Mouse (Mus musculus) embryonic facial prominence, embryonic 12.5 days (tissue): ENCODE measurements around the gene Fubp1. TPM values are rescaled to one million over a fixed set of nuclear protein-coding genes. Genes with fewer than 3 reads are reported as not detected.
"Not testable (repeated sequence)": the region's sequence is repeated elsewhere in the genome, so short reads cannot be mapped to it uniquely, and the experiment has no call there.

Experiments
- ATAC-seq: fragments of 200-750 bp; cut with Nextera tagmentation; 2 replicates; pipeline ENCODE4 v1.8.0; 2017; ENCODE audit not compliant: insufficient number of reproducible peaks, insufficient read depth, low FRiP score, low TSS enrichment
- H3K27ac ChIP-seq: fragments of 300-500 bp; sonication (generic); 2 replicates; pipeline ENCODE4 v1.5.1; 2016; ENCODE audit warnings: mild to moderate bottlenecking
- H3K27me3 ChIP-seq: fragments of 300-500 bp; sonication (generic); 2 replicates; pipeline ENCODE4 v1.6.1; 2016; ENCODE audit warnings: mild to moderate bottlenecking, moderate library complexity
- H3K36me3 ChIP-seq: fragments of 300-500 bp; sonication (generic); 2 replicates; pipeline ENCODE4 v1.6.1; 2016; ENCODE audit warnings: mild to moderate bottlenecking
- H3K4me1 ChIP-seq: fragments of 300-500 bp; sonication (generic); 2 replicates; pipeline ENCODE4 v1.6.1; 2016
- H3K4me2 ChIP-seq: fragments of 300-500 bp; sonication (generic); replicated peaks from 2 replicates; pipeline ENCODE4 v1.6.1; 2016; ENCODE audit warnings: mild to moderate bottlenecking, moderate library complexity
- H3K4me3 ChIP-seq: fragments of 300-500 bp; sonication (generic); 2 replicates; pipeline ENCODE4 v1.5.1; 2016; ENCODE audit warnings: mild to moderate bottlenecking
- H3K9ac ChIP-seq: fragments of 300-500 bp; sonication (generic); 2 replicates; pipeline ENCODE4 v1.6.1; 2016; ENCODE audit warnings: mild to moderate bottlenecking, moderate library complexity
- H3K9me3 ChIP-seq: fragments of 300-500 bp; sonication (generic); 2 replicates; pipeline ENCODE4 v1.6.1; 2016; ENCODE audit warnings: mild to moderate bottlenecking, moderate library complexity
- WGBS: fragments of 180-500 bp; shearing (Covaris S2); methylation state at CpG from one replicate; pipeline ENCODE4 v1.1.7; 2016; 5-methylcytosine and 5-hydroxymethylcytosine counted together
- polyA plus RNA-seq: library from polyadenylated mRNA; unstranded; fragments of >200 nt; fragmentation: Nextera tagmentation; extraction: Ambion mirVana; gene quantifications from 2 replicates; pipeline ENCODE4 v1.2.1, GENCODE M21; 2016

The Fubp1 gene
- polyA plus RNA-seq, 1 experiment from 2014 or later = 370 TPM

GRCm38 (mm10) chr3:152193635-152194097, 16.6 kb upstream of the Fubp1 start:
- Histone ChIP-seq H3K27me3 (no peaks in the 10 kb centered on the region), H3K4me1 (peaks cover 10% of the 10 kb centered on the region), H3K9me3 (no peaks in the 10 kb centered on the region), H3K9ac (peak overlapping the region; percentile 33), H3K27ac (peak overlapping the region; percentile 85), H3K4me2 (peak overlapping the region; percentile 49), H3K4me3 (peak overlapping the region; percentile 42), H3K36me3 (no peaks in the 10 kb centered on the region)
- under 1% methylated on average over 17 of the region's 17 CpGs for WGBS
- ATAC-seq = peak; percentile 95

GRCm38 (mm10) chr3:152197246-152197645, 13.0 kb upstream of the Fubp1 start:
- not testable (repeated sequence) for H3K27me3 ChIP-seq, H3K9me3 ChIP-seq, H3K27ac ChIP-seq, H3K9ac ChIP-seq, H3K4me2 ChIP-seq, H3K36me3 ChIP-seq, H3K4me1 ChIP-seq, ATAC-seq, H3K4me3 ChIP-seq
- WGBS = 32% methylated on average over 2 of the region's 2 CpGs

- 73% methylated on average over 3 of the region's 3 CpGs for WGBS
- Histone ChIP-seq H3K9me3 (no peaks in the 10 kb centered on the region), H3K4me1 (no peaks in the 10 kb centered on the region), H3K4me2 (no peak overlapping the region), H3K9ac (no peak overlapping the region), H3K27ac (no peak overlapping the region), H3K27me3 (no peaks in the 10 kb centered on the region), H3K36me3 (no peaks in the 10 kb centered on the region), H3K4me3 (no peak overlapping the region)
- no peak for ATAC-seq
Measured at GRCm38 (mm10) chr3:152199125-152199524, 11.1 kb upstream of the Fubp1 start.

GRCm38 (mm10) chr3:152201181-152201580, 9.0 kb upstream of the Fubp1 start:
- Histone ChIP-seq H3K4me2 (no peak overlapping the region), H3K27ac (no peak overlapping the region), H3K36me3 (no peaks in the 10 kb centered on the region), H3K4me1 (no peaks in the 10 kb centered on the region), H3K4me3 (no peak overlapping the region), H3K9me3 (no peaks in the 10 kb centered on the region), H3K27me3 (no peaks in the 10 kb centered on the region), H3K9ac (no peak overlapping the region)
- no peak for ATAC-seq
- WGBS = 85% methylated on average over 3 of the region's 3 CpGs

GRCm38 (mm10) chr3:152201651-152202050, 8.6 kb upstream of the Fubp1 start:
- Histone ChIP-seq H3K27me3 (no peaks in the 10 kb centered on the region), H3K9me3 (no peaks in the 10 kb centered on the region), H3K27ac (no peak overlapping the region), H3K4me2 (no peak overlapping the region), H3K4me1 (no peaks in the 10 kb centered on the region), H3K36me3 (no peaks in the 10 kb centered on the region), H3K9ac (no peak overlapping the region), H3K4me3 (no peak overlapping the region)
- 57% methylated on average over 2 of the region's 2 CpGs for WGBS
- ATAC-seq = no peak

GRCm38 (mm10) chr3:152202942-152203341, 7.3 kb upstream of the Fubp1 start:
- H3K9ac ChIP-seq = no peak overlapping the region
- H3K4me3 ChIP-seq = no peak overlapping the region
- H3K9me3 ChIP-seq = no peaks in the 10 kb centered on the region
- H3K27me3 ChIP-seq = no peaks in the 10 kb centered on the region
- H3K27ac ChIP-seq = no peak overlapping the region
- H3K4me2 ChIP-seq = no peak overlapping the region
- no peak for ATAC-seq
- no peaks in the 10 kb centered on the region for H3K36me3 ChIP-seq
- no peaks in the 10 kb centered on the region for H3K4me1 ChIP-seq

GRCm38 (mm10) chr3:152203411-152203810, 6.8 kb upstream of the Fubp1 start:
- ATAC-seq = no peak
- no peaks in the 10 kb centered on the region for H3K9me3 ChIP-seq
- no peaks in the 10 kb centered on the region for H3K4me1 ChIP-seq
- 88% methylated on average over 6 of the region's 6 CpGs for WGBS
- H3K9ac ChIP-seq = no peak overlapping the region
- no peaks in the 10 kb centered on the region for H3K27me3 ChIP-seq
- no peak overlapping the region for H3K4me2 ChIP-seq
- no peaks in the 10 kb centered on the region for H3K36me3 ChIP-seq
- no peak overlapping the region for H3K27ac ChIP-seq
- no peak overlapping the region for H3K4me3 ChIP-seq

GRCm38 (mm10) chr3:152203996-152204395, 6.2 kb upstream of the Fubp1 start:
- no peaks in the 10 kb centered on the region for H3K4me1 ChIP-seq
- no peak for ATAC-seq

GRCm38 (mm10) chr3:152204577-152204976, 5.6 kb upstream of the Fubp1 start:
- H3K4me2 ChIP-seq = no peak overlapping the region
- H3K36me3 ChIP-seq = no peaks in the 10 kb centered on the region
- H3K9ac ChIP-seq = no peak overlapping the region
- H3K27me3 ChIP-seq = no peaks in the 10 kb centered on the region
- no peak for ATAC-seq
- 76% methylated on average over 3 of the region's 3 CpGs for WGBS
- no peak overlapping the region for H3K27ac ChIP-seq
- no peaks in the 10 kb centered on the region for H3K9me3 ChIP-seq
- no peaks in the 10 kb centered on the region for H3K4me1 ChIP-seq
- no peak overlapping the region for H3K4me3 ChIP-seq

More at GRCm38 (mm10) chr3:152203996-152204395, 6.2 kb upstream of the Fubp1 start:
- Histone ChIP-seq H3K27me3 (no peaks in the 10 kb centered on the region), H3K27ac (no peak overlapping the region), H3K4me2 (no peak overlapping the region), H3K4me3 (no peak overlapping the region), H3K9me3 (no peaks in the 10 kb centered on the region), H3K36me3 (no peaks in the 10 kb centered on the region), H3K9ac (no peak overlapping the region)
- 63% methylated on average over 3 of the region's 3 CpGs for WGBS

GRCm38 (mm10) chr3:152207156-152207555, 3.1 kb upstream of the Fubp1 start:
- H3K27me3 ChIP-seq = no peaks in the 10 kb centered on the region
- 95% methylated on average over 4 of the region's 4 CpGs for WGBS
- ATAC-seq = no peak
- H3K9me3 ChIP-seq = no peaks in the 10 kb centered on the region
- H3K4me1 ChIP-seq = peaks cover 6% of the 10 kb centered on the region
- no peaks in the 10 kb centered on the region for H3K36me3 ChIP-seq
- no peak overlapping the region for H3K27ac ChIP-seq
- H3K4me2 ChIP-seq = no peak overlapping the region
- no peak overlapping the region for H3K4me3 ChIP-seq
- no peak overlapping the region for H3K9ac ChIP-seq

- Histone ChIP-seq H3K27me3 (no peaks in the 10 kb centered on the region), H3K4me3 (no peak overlapping the region)
Measured at GRCm38 (mm10) chr3:152208096-152208885, 1.9 kb upstream of the Fubp1 start.

GRCm38 (mm10) chr3:152209177-152209966, 850 bp upstream of the Fubp1 start:
- Histone ChIP-seq H3K4me3 (peak overlapping the region; percentile 99), H3K4me2 (peak overlapping the region; percentile 96), H3K9me3 (no peaks in the 10 kb centered on the region), H3K4me1 (peaks cover 19% of the 10 kb centered on the region), H3K9ac (peak overlapping the region; percentile 100), H3K27ac (peak overlapping the region; percentile 99), H3K27me3 (no peaks in the 10 kb centered on the region), H3K36me3 (no peaks in the 10 kb centered on the region)
- peak; percentile 39; the same call in 1 of the 2 replicates for ATAC-seq
- 5% methylated on average over 25 of the region's 25 CpGs for WGBS

More at GRCm38 (mm10) chr3:152208096-152208885, 1.9 kb upstream of the Fubp1 start:
- no peaks in the 10 kb centered on the region for H3K9me3 ChIP-seq
- H3K4me1 ChIP-seq = peaks cover 17% of the 10 kb centered on the region
- H3K36me3 ChIP-seq = no peaks in the 10 kb centered on the region
- WGBS = 88% methylated on average over 7 of the region's 7 CpGs
- ATAC-seq = no peak
- H3K9ac ChIP-seq = no peak overlapping the region
- no peak overlapping the region for H3K27ac ChIP-seq
- H3K4me2 ChIP-seq = peak overlapping the region; percentile 96; the same call in 1 of the 2 replicates
